Mouse (Mus musculus) C2C12 (cell line): ENCODE results near the gene Cyp4f39.

ENCODE experiments used
- CEBPB ChIP-seq: IDR thresholded peaks from one replicate; pipeline ENCODE4 v1.6.1; 2011; ENCODE audit warnings: low read depth, mild to moderate bottlenecking, control low read depth, moderate library complexity
- CTCF ChIP-seq: IDR thresholded peaks from one replicate; pipeline ENCODE4 v1.5.1; 2011; ENCODE audit not compliant: control insufficient read depth, insufficient read depth, insufficient read length
- MAX ChIP-seq: IDR thresholded peaks from one replicate; pipeline ENCODE4 v1.6.1; 2011; ENCODE audit warnings: mild to moderate bottlenecking, control low read depth

GRCm38 (mm10) chr17:32449042-32449441, 3.5 kb upstream of the Cyp4f39 start:
- TF ChIP-seq CTCF (no peak), CEBPB (no peak), MAX (no peak)
